In genomic region chr2:65516703-65517102, GRCm38 (mm10) we compare ENCODE assay signal across 20 mouse cellular contexts.
"Had no signal": no experiment of that assay in that cellular context is flagged by ENCODE, and none has a peak within 500 bp of the region (broad histone marks: within the 10 kb centered on the region; RNA-seq: fewer than 3 reads in every experiment).

No protein-coding gene starts in this region.

- H3K36me3 ChIP-seq: intestine, embryonic 15.5 days; kidney, embryonic 15.5 days; limb, embryonic 13.5 days; stomach, embryonic 15.5 days had no signal

- ATAC-seq: intestine, embryonic 15.5 days; liver, postnatal 0 days; midbrain, embryonic 15.5 days had no signal

- H3K4me1 ChIP-seq: intestine, embryonic 15.5 days; kidney, embryonic 15.5 days; limb, embryonic 13.5 days; midbrain, embryonic 15.5 days; neural tube, embryonic 12.5 days; neural tube, embryonic 15.5 days; stomach, embryonic 15.5 days had no signal

- H3K4me3 ChIP-seq: intestine, embryonic 15.5 days; kidney, embryonic 15.5 days; limb, embryonic 13.5 days; midbrain, embryonic 15.5 days; neural tube, embryonic 12.5 days; neural tube, embryonic 15.5 days; stomach, embryonic 15.5 days had no signal

- H3K9ac ChIP-seq: intestine, embryonic 15.5 days; kidney, embryonic 15.5 days; limb, embryonic 13.5 days; liver, embryonic 14.5 days; liver, postnatal 0 days; midbrain, embryonic 15.5 days; neural tube, embryonic 12.5 days; neural tube, embryonic 15.5 days; stomach, embryonic 15.5 days had no signal

- DNase-seq: kidney, adult 11 months; kidney, adult 8-10 months; kidney, postnatal 10 days; kidney, postnatal 36 days; left cerebral cortex, postnatal 4 days; liver; liver, postnatal 0 days; retina, postnatal 1 day; right cerebral cortex, postnatal 25 days; spleen, adult 18-20 months; thymus, postnatal 36 days had no signal

- H3K27me3 ChIP-seq: intestine, embryonic 15.5 days; kidney, embryonic 15.5 days; limb, embryonic 13.5 days; midbrain, embryonic 15.5 days; neural tube, embryonic 12.5 days; neural tube, embryonic 15.5 days; stomach, embryonic 15.5 days had no signal

- H3K27ac ChIP-seq: intestine, embryonic 15.5 days; kidney, embryonic 15.5 days; limb, embryonic 13.5 days; liver, embryonic 14.5 days; midbrain, embryonic 15.5 days; neural tube, embryonic 12.5 days; neural tube, embryonic 15.5 days; stomach, embryonic 15.5 days had no signal

- H3K4me2 ChIP-seq: intestine, embryonic 15.5 days; kidney, embryonic 15.5 days; limb, embryonic 13.5 days; midbrain, embryonic 11.5 days; midbrain, embryonic 15.5 days; neural tube, embryonic 12.5 days; neural tube, embryonic 15.5 days; stomach, embryonic 15.5 days had no signal

- H3K9me3 ChIP-seq: intestine, embryonic 15.5 days; kidney, embryonic 15.5 days; limb, embryonic 13.5 days; midbrain, embryonic 15.5 days; neural tube, embryonic 12.5 days; neural tube, embryonic 15.5 days; stomach, embryonic 15.5 days had no signal
